Mouse (Mus musculus): ENCODE data around the gene Kdf1. TPM values are rescaled to one million over a fixed set of nuclear protein-coding genes. Genes with fewer than 3 reads are reported as not detected.

Gene Kdf1
- polyA plus RNA-seq, 2 experiments = 0.18 to 0.53 TPM

DNA sequence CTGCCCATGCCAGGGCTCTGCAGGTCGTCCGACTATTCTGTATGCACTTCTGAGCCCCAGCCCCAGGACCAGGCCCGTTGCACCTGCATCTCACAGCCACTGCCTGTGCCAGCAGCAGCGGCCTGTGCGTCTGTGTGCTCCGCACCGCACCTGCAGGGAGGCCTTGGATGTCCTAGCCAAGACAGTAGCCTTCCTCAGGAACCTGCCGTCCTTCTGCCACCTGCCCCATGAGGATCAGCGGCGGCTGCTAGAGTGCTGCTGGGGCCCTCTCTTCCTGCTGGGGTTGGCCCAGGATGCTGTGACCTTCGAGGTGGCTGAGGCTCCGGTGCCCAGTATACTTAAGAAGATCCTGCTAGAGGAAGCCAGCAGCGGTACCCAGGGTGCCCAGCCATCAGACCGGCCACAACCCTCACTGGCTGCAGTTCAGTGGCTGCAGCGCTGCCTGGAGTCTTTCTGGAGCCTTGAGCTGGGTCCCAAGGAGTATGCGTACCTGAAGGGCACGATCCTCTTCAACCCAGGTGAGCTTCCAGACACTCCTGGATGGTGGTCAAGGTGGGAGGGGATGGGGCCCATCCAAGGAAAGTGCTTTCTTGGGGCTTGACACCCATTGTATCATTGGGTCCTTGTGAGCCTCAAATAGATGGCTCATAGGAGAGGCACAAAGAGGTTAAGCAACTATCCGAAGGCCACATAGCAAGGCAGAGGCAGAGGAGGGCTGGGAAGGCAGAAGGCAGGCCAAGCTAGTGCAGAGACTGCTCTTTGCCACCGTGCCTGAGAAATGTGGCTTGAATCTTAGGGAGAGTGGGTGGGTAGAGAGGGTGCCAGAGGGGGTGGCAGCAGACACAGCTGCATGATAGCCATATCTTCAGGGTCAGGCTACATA is 34.9 kb downstream of the Kdf1 start:
- H3K9me3 ChIP-seq (ENCODE audit: control insufficient read depth, low read length) = no peaks in the 10 kb centered on the region
- ATAC-seq (ENCODE audit: insufficient read depth) (no peak), DNase-seq (ENCODE audit: low read depth in 3 of 3, low spot score in 3 of 3) (no peak)
- H3K9ac ChIP-seq (replicated peaks) = no peak overlapping the region
- WGBS (ENCODE audit: insufficient replicate concordance) = 42% methylated on average over 19 of the region's 19 CpGs
- H3K4me2 ChIP-seq (ENCODE audit: low read depth) = no peak overlapping the region
- no peaks in the 10 kb centered on the region for H3K27me3 ChIP-seq (ENCODE audit: control insufficient read depth, insufficient read depth, low read length)
- no peak overlapping the region for H3K4me3 ChIP-seq (ENCODE audit: insufficient read depth in 1 of 2, low read depth in 2 of 2, low read length in 2 of 2)
- no peak for TF ChIP-seq EP300 (IDR thresholded peaks at IDR 0.05; ENCODE audit: low read depth)
- no peak for TF ChIP-seq CTCF (IDR thresholded peaks at IDR 0.05; ENCODE audit: low read depth)
- peaks cover 0 to 14% of the 10 kb centered on the region in 2 experiments; a peak in 2 of 4 replicates for H3K4me1 ChIP-seq (replicated peaks; ENCODE audit: control insufficient read depth in 2 of 2, insufficient read depth in 2 of 2, low read length in 1 of 2)
- no peak overlapping the region for H3K27ac ChIP-seq
- no peaks in the 10 kb centered on the region for H3K36me3 ChIP-seq (replicated peaks; ENCODE audit: control insufficient read depth, insufficient read depth, low read depth)

DNA sequence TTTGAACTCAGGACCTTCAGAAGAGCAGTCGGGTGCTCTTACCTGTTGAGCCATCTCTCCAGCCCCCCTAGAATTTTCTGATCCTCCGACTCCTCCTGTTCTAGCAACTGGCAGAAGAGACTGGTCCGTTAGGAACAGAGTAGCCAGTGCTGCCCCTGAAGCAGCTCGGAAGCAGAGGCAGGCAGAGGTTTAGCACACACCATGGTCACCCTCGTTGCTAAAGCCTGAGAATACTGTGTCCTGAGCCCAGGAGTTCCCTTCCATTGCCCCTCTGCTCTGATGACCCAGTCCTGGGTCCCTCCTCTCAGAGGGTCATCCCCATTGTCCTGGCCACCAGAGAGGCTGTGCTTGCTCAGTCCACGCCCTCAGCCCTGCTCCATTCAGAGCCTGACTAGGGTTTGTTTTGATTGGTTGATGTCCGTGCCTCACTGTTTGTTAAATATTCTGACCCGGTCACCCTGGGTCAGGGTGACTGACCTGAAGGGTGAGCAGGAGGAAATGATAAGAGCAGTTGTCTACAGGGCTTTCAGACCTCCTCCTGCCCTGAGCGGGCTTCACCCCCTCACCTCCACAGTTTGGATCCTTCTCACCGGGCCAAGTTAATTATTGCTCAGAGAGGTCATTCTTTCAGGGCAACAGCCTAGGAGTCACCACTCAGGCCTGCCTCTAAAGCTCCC is 38.4 kb downstream of the Kdf1 start:
- Histone ChIP-seq H3K9ac (replicated peaks) (no peak overlapping the region), H3K27ac (no peak overlapping the region), H3K27me3 (ENCODE audit: control insufficient read depth, insufficient read depth, low read length) (no peaks in the 10 kb centered on the region), H3K36me3 (replicated peaks; ENCODE audit: control insufficient read depth, insufficient read depth, low read depth) (no peaks in the 10 kb centered on the region), H3K4me2 (ENCODE audit: low read depth) (peak overlapping the region; percentile 15; the same call in 1 of the 2 replicates), H3K4me1 (replicated peaks; ENCODE audit: control insufficient read depth in 2 of 2, insufficient read depth in 2 of 2, low read length in 1 of 2) (peaks cover 0 to 13% of the 10 kb centered on the region in 2 experiments; a peak in 2 of 4 replicates), H3K9me3 (ENCODE audit: control insufficient read depth, low read length) (no peaks in the 10 kb centered on the region), H3K4me3 (ENCODE audit: insufficient read depth in 1 of 2, low read depth in 2 of 2, low read length in 2 of 2) (no peak overlapping the region)
- no peak for TF ChIP-seq EP300 (IDR thresholded peaks at IDR 0.05; ENCODE audit: low read depth)
- no peak for TF ChIP-seq CTCF (IDR thresholded peaks at IDR 0.05; ENCODE audit: low read depth)
- 48% methylated on average over 10 of the region's 10 CpGs for WGBS (ENCODE audit: insufficient replicate concordance)
- DNase-seq (ENCODE audit: low read depth in 3 of 3, low spot score in 3 of 3) (peak; percentile 43 to 45 (median 44)), ATAC-seq (ENCODE audit: insufficient read depth) (peak; percentile 87)

DNA sequence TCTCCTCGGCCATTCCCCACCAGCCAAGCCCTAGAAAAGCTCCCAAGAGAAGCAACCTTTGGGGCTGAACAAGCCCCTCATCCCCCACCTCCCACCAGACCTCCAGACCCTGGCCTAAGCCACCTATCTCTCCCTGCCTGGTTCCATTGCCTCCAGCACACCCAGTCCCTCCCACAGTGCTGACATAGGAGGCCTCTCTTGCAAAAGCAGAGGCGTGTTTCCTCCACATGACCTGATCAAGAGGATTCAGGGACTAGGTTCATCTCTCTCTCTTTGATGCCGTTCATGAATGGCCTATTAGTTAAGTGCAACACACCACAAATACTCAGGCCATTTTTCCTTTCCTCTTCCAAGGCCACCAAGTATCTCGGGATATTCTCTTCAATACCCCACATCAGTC is 41.1 kb downstream of the Kdf1 start:
- ATAC-seq (ENCODE audit: insufficient read depth) = no peak
- 50% methylated on average over 4 of the region's 4 CpGs for WGBS (ENCODE audit: insufficient replicate concordance)
- Histone ChIP-seq H3K4me1 (replicated peaks; ENCODE audit: control insufficient read depth in 2 of 2, insufficient read depth in 2 of 2, low read length in 1 of 2) (no peaks in the 10 kb centered on the region), H3K27me3 (ENCODE audit: control insufficient read depth, insufficient read depth, low read length) (no peaks in the 10 kb centered on the region), H3K27ac (no peak overlapping the region), H3K9me3 (ENCODE audit: control insufficient read depth, low read length) (no peaks in the 10 kb centered on the region; the same call in 1 of the 2 replicates), H3K4me3 (ENCODE audit: insufficient read depth in 1 of 2, low read depth in 2 of 2, low read length in 2 of 2) (no peak overlapping the region), H3K36me3 (replicated peaks; ENCODE audit: control insufficient read depth, insufficient read depth, low read depth) (no peaks in the 10 kb centered on the region), H3K9ac (replicated peaks) (no peak overlapping the region), H3K4me2 (ENCODE audit: low read depth) (no peak overlapping the region)
- TF ChIP-seq CTCF (IDR thresholded peaks at IDR 0.05; ENCODE audit: low read depth) (no peak), EP300 (IDR thresholded peaks at IDR 0.05; ENCODE audit: low read depth) (no peak)
- no peak for DNase-seq (ENCODE audit: low read depth in 3 of 3, low spot score in 3 of 3)

DNA sequence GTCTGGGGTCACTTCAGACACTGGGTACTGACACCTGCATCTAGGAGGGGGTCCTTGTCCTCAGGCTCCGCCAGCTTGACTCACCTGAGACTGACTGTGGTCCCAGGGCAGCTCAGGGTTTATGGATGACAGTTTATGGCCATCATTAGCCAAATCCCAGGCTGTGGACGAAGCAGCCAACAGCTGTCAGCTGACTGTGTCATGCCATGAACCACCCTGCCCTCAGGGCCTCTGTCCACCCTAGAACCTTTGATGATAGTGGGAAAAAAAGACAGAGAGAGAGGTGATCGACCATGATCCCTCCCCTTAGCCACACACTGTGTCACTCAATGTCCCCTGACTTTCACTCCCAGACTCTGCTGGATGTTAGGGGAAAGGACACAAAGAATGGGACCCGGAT is 42.9 kb downstream of the Kdf1 start:
- H3K9me3 ChIP-seq (ENCODE audit: control insufficient read depth, low read length) = no peaks in the 10 kb centered on the region; the same call in 1 of the 2 replicates
- no peaks in the 10 kb centered on the region for H3K4me1 ChIP-seq (replicated peaks; ENCODE audit: control insufficient read depth in 2 of 2, insufficient read depth in 2 of 2, low read length in 1 of 2)
- 59% methylated on average over 4 of the region's 4 CpGs for WGBS (ENCODE audit: insufficient replicate concordance)
- no peak overlapping the region for H3K27ac ChIP-seq
- H3K4me3 ChIP-seq (ENCODE audit: insufficient read depth in 1 of 2, low read depth in 2 of 2, low read length in 2 of 2) = no peak overlapping the region
- H3K36me3 ChIP-seq (replicated peaks; ENCODE audit: control insufficient read depth, insufficient read depth, low read depth) = no peaks in the 10 kb centered on the region
- no peak overlapping the region for H3K4me2 ChIP-seq (ENCODE audit: low read depth)
- ATAC-seq (ENCODE audit: insufficient read depth) (no peak), DNase-seq (ENCODE audit: low read depth in 3 of 3, low spot score in 3 of 3) (no peak)
- no peaks in the 10 kb centered on the region for H3K27me3 ChIP-seq (ENCODE audit: control insufficient read depth, insufficient read depth, low read length)
- TF ChIP-seq CTCF (IDR thresholded peaks at IDR 0.05; ENCODE audit: low read depth) = no peak
- no peak for TF ChIP-seq EP300 (IDR thresholded peaks at IDR 0.05; ENCODE audit: low read depth)
- H3K9ac ChIP-seq (replicated peaks) = no peak overlapping the region

DNA sequence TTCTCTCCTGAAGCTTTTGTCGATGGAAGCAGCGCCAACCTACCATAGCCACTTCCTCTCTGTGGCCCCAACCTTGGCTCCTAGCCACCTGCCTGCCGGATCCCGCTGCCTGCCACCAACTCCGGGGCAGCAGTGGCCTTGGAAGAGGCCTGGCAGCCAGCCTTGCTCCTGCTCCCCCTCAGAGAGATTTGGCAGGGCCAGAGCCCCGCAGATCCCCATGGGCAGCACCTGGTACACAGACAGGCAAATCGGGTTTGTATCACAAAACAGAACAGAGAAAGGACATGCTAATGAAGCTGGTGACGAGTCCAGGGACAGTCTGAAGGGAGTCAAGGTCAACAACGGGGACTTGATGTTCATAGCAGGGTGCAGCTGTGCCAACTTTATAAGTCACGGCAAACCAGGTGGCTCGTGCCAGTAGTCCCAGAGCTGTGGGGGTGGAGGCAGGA is 44.4 kb downstream of the Kdf1 start:
- TF ChIP-seq CTCF (IDR thresholded peaks at IDR 0.05; ENCODE audit: low read depth) (no peak), EP300 (IDR thresholded peaks at IDR 0.05; ENCODE audit: low read depth) (no peak)
- Histone ChIP-seq H3K27me3 (ENCODE audit: control insufficient read depth, insufficient read depth, low read length) (no peaks in the 10 kb centered on the region), H3K9ac (replicated peaks) (no peak overlapping the region), H3K36me3 (replicated peaks; ENCODE audit: control insufficient read depth, insufficient read depth, low read depth) (no peaks in the 10 kb centered on the region), H3K27ac (no peak overlapping the region), H3K4me3 (ENCODE audit: insufficient read depth in 1 of 2, low read depth in 2 of 2, low read length in 2 of 2) (no peak overlapping the region), H3K4me1 (replicated peaks; ENCODE audit: control insufficient read depth in 2 of 2, insufficient read depth in 2 of 2, low read length in 1 of 2) (0 out of 4 replicates have a peak, but pooled peaks cover 0 to 2% of the 10 kb centered on the region in 2 experiments), H3K9me3 (ENCODE audit: control insufficient read depth, low read length) (no peaks in the 10 kb centered on the region; the same call in 1 of the 2 replicates), H3K4me2 (ENCODE audit: low read depth) (no peak overlapping the region)
- WGBS (ENCODE audit: insufficient replicate concordance) = 64% methylated on average over 11 of the region's 11 CpGs
- no peak for DNase-seq (ENCODE audit: low read depth in 3 of 3, low spot score in 3 of 3)
- no peak for ATAC-seq (ENCODE audit: insufficient read depth)

Measured in liver, embryonic 14.5 days (tissue).